Mouse (Mus musculus) urinary bladder, adult 18-20 months (tissue): ENCODE results near the gene Zfp759.
"Not testable (repeated sequence)": the region's sequence is repeated elsewhere in the genome, so short reads cannot be mapped to it uniquely, and the experiment has no call there.

ENCODE experiments used
- DNase-seq, 2 experiments: peaks; one replicate each; pipeline ENCODE4 v3.0.0; 2022; ENCODE audit warnings: low spot score in 2 of 2, mixed read lengths in 2 of 2

Zfp759 gene

DNA sequence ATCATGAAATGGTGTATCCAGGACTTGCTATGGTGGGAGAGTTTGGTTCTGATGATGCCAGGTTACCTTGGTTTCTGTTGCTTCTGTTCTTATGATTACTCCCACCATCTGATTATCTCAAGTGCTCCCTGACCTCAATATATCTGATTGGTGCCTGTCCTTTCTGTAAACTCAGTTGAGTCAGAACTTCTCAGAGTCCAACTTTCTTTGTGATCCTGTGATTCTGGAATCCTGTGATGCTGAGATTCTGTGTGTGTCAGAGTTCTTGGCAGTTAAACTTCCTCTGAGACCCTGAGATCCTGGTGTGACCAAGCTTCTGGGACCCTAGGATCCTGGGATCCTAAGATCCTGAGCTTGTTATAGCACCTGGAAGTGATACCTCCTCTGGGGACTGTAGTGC is at the start of gene Zfp759:
Gene Zfp759, plus strand, starts transcription at position 301 of the 400 bp plus-strand sequence.
- DNase-seq, result not testable (repeated sequence)

DNA sequence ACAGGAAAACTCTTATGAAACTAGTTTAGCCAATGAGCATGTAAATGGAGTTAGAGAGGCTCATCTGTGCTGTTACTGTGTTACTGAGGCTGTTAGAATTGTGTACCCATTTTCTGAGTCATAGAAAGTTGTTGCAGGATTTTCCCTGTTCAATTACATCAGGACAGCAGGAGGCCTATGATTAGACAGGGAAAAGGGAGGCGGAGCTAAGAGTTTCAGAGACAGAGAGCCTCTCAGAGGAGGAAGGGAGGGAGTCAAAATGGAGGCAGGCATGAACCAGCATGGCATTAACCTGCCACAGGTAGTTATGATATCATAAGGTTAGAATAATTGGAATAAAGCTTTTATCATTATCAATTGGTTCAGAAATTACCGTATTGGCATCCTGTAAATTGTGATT is 48.7 kb upstream of the Zfp759 start:
- DNase-seq, result no peak

DNA sequence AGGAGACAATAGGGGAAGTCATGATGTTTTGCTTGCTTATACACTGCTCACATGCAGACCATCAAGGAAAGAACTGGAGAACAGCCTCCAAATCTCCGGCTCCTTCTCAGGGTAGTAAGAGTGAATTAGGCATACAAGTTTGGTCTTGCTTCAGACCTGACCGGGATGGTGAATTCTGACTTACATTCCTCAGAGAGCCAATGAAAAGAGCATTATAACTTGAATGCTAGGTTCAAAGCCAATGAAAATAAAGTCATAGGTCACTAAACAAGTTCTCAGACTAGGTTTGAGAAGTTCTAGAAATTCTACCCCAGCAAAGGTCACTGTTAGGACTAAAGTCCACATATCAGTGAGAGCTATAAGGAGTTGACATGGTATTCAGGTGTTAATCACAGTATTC is 44.2 kb upstream of the Zfp759 start:
- no peak for DNase-seq

DNA sequence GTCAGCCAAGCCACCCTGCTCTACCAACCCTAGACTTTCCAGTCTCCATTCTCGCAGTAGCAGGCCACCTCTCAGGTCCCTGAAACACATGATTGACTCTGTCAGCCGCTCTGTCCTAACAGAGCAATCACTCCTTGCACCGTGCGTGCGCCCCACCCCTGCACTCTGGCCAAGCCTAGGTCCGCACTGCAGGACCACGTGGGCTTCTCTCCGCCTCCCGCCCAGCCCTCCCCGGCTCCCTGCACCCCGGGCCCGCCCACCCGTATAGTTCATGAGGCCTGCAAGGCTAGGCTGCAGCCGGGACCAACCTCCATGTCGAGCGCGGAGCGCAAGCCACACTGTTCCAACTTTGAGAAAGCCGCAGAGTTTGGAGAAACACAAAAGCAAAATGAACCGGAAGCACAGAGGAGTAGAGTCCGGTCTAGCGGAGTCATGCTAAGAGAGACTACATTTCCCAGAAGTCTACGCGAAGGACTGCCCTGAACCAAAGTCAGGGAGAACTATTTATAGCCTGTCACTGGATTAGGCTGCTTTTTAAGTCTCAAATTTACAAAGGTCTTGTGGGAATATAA is 40.2 kb upstream of the Zfp759 start:
- peak; percentile 73 to 74 for DNase-seq

DNA sequence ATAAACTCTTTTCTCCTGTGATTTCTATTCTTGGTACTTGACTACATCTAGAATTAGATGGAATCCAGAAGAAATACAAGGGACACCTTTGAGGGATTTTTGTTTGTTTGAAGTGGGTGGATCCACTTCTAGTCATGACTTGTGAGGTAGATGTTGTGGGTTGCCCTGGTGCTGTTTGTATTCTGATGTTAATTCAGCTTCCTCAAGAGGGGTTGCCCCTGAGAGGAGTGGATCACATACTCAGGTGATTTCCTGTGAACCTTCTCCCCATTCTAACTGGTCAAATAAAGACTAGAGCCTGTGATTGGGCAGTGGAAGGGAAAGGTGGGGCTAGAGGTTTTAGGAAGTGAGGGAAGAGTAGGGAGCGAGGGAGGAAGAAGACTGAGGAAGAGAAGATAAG is 39.5 kb upstream of the Zfp759 start:
- DNase-seq, result no peak

DNA sequence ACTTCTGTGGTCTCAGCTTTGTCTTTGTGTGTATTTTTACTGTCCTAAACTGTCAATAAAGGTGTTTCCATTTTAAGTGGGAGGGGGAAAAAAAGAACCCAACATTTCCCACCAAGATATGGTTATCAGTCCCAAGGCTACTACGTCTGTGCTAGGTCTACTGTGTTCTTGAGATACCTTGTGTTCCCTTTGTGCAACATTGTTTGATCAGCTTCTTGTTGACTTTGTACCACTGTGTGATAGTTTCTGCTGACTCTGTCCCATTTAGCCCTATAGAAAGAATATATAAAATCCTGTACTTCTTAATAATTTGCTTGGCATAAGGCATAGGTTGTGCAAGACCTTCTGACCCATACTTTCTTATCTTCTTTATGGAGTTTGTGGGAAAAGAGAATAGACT is 31.3 kb upstream of the Zfp759 start:
- no peak for DNase-seq

DNA sequence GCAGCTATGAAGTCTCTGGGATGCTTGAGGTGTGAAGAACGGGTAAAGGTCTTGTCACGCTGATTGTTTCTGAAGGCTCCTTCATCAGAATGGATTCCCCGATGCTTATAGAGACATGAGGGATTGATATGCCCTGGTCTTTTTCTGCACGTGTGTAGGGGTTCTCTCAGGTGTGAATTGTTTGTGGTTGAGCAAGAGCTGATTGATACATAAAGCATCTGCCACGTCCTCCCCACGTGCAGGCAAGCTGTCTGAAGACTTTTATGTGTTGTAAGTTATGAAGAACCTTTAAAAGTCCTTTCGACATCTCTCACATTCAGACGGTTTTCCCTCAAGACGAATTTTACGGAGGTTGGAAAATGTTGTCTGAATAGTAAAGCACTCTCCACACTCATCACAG is 23.6 kb upstream of the Zfp759 start, which contains the start of gene Zfp708:
Gene Zfp708, minus strand, starts transcription at position 101 of the 400 bp plus-strand sequence.
- DNase-seq, result no peak

DNA sequence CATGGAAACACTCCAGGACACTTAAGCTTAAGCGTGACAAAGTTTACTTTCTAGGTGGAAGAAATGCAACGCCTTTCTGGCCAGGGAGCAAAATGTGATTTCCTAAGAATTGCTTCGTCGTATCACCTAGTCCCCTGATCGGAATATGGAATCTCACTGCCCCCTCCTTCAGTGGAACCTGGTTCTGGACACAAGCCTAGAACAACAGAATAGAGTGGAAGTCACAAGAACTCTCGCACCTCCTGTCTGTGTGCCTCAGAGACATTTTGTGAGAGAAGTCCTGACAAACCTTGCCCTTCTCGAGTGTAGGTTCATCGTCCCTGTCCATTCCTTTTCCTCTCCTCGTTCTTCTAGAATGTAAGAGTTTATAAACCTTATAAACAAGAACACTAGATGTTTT is 13.8 kb upstream of the Zfp759 start:
- no peak for DNase-seq

DNA sequence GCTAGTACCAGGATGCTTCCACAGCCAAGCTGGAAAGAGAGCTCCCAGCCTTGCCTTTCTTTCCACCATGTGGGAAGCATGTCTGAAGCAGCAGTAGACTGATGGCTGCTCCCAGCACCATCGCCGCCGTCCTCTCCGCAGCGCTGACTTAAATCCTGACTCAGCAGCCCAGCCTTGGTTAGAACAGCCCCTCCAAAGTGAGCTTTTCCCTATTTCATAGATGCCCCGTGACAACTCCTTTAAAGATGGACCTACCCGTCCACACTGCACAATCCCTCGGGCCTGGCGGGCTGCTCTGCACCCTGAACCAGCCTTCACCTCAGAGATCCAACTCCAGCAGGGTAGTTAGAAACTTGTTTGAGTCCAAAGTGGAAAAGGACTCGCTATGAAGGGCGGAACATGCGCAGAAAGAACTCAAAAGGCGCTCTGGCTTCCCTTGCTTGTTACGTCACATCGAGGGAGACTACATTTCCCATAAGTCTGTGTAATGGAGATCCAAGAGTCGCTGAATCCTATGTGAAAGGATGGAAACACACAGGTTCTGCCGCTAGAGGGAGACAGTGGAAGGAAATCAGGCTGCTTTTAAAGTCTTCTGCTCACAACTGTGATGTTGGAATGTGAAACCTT is 13.2 kb upstream of the Zfp759 start, which contains the start of gene Gm28557:
Gene Gm28557, minus strand, starts transcription at position 411 of the 627 bp plus-strand sequence.
- peak; percentile 77 to 86 for DNase-seq

DNA sequence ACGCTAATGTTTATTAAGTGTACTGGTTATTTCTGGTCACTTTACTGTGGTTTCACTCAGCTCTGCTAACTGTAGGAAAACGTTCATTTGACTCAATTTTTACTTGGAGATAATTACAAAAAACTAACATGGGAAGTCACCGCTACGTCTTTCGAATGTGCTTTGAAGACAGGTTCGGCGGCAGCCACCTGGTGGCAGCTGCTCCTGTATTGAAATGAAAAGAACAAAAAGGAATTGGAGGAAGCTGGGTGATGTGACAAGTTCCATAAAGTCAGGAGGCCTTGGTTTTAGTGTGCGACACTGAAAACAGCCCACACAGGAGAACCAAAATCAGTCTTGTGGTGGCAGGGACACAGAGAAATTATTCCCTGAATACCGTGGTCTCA is 12.6 kb upstream of the Zfp759 start:
- peak in 1 of 2 experiments; percentile 20 for DNase-seq

DNA sequence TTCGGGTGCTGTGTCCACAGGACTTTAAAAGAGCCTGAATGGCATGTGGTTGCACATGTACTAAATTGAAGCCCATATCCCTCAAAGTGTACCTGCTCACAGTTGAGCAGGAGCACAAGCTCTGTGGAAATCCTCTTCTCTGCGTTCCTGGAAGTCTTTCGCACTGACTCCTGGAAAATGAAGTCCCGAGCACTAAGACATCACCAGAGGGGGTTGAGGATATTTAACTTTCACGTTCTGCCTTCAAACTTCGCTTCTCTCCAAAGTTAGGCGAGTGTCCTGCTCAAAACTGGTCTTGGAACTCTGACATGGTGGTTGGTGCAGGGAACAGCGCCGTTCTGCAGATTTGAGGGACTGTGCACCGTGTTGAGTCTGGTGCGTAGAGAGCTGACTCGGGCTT is 9.4 kb upstream of the Zfp759 start:
- DNase-seq, result no peak

DNA sequence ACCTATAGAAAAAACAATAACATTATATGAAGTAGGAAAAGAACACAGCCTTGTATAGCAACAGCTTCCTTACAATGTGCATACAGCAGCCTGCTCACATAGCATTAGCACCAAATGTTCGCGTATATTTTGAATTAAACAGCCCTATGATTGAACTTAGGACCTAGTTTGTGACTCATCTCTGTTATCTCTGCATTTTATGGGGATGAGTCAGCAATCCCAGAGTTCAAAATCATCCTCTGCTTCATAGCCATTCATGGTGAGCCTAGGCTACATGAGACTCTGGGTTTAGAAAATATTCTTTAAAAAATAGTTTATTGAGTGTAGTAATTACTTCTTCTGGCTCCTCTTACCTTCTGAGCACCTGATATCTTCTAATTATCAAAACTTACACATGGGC is 8.2 kb upstream of the Zfp759 start:
- no peak for DNase-seq

DNA sequence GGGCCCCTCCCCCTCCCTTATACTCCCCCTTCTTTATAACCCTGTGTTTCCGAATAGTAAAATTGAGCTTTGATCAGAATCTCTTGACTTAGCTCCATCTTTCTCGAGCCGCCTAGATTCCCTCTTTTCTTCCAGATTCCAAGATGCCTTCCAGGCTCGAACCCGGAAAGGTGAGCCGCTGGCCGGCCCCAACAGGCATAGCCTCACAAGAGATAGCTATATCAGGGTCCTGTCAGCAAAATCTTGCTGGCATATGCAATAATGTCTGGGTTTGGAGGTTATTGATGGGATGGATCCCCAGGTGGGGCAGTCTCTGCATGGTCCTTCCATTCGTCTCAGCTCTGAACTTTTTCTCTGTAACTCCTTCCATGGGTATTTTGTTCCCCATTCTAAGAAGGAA is 5.3 kb upstream of the Zfp759 start, which contains the start of gene Rslcan18:
Gene Rslcan18, minus strand, starts transcription at position 101 of the 400 bp plus-strand sequence.
- not testable (repeated sequence) for DNase-seq

DNA sequence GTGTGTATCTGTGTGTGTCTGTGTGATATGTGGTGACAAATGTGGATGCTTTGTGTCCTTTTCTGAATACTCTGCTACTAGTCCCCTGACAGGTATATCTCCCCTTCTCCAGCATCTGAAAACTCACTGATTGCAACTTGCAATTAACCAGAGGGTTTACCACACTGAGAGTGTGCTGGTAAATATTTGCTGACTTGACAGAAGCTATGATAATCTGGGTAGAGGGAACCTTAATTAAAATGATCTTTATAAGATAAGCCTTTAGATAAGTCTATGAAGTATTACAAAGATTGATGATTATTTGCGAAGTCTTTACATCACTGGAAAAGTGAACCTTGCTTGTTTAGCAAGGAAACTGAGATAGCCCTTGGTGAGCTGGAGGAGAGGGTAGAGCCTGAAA is 3.0 kb downstream of the Zfp759 start:
- DNase-seq, result no peak

DNA sequence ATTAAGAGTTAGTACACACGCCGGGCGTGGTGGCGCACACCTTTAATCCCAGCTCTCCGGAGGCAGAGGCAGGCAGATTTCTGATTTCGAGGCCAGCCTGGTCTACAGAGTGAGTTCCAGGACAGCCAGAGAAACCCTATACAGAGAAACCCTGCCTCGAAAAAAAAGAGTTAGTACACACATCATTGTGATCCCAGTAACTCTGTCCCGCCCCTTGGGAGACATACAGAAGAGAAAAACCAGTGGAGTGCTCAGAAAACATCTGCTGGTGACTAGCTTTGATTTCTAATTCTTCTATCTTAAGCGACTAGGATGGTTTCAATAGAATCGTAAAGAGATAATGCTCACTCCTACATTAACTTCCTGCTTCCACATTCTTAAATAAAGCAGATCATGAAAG is 6.0 kb downstream of the Zfp759 start:
- DNase-seq, result not testable (repeated sequence)

DNA sequence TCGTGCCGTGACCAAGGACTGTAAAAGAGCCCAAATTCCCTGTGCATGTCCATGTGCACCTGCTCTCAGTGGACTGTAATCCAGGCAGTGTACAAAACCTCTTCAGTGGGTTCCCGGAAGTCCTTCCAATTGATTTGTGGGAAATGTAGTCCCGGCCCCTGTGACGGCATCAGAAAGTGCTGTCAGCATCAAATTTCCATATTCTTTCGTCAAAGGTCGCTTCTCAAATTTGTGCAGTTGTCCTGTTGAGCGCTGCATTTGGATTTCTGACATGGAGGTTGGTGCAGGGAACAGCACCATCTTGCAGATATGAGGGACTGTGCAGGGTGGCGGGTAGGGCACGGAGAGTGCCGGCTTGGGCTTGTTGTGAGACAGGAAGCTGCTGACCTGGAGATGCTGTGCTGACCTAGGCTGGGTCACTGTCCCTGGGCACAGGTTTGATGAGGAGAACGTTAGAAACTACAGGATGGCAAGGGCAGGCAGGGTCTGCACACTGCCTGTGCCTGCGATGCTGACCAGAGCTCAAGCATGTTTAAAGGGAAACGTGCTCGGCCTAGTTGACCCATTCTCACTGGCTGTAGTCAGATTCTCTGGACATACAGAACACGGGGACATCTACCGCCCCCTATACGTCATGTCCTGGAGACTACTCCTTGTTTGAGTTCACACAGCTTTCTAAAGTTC is 6.7 kb downstream of the Zfp759 start:
- DNase-seq, result peak; percentile 71 to 77

DNA sequence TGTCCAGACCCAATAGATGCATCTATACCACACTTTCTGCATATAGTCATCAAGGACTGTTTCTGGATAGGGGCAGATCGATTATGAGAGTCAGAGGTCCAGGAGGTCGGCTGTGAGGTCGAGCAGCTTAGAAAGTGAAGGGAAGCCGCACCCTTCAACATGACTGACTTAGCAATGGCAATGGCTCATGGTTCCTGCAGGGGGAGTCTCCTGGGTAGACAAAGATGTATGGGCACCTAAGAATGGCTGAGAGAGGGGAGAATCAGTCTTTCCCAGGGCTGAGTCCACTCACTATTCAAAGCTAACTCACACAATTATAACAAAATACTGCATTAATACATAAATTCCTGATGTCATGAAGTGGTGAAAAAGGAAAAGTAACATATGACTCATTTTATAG is 44.7 kb downstream of the Zfp759 start:
- not testable (repeated sequence) for DNase-seq

DNA sequence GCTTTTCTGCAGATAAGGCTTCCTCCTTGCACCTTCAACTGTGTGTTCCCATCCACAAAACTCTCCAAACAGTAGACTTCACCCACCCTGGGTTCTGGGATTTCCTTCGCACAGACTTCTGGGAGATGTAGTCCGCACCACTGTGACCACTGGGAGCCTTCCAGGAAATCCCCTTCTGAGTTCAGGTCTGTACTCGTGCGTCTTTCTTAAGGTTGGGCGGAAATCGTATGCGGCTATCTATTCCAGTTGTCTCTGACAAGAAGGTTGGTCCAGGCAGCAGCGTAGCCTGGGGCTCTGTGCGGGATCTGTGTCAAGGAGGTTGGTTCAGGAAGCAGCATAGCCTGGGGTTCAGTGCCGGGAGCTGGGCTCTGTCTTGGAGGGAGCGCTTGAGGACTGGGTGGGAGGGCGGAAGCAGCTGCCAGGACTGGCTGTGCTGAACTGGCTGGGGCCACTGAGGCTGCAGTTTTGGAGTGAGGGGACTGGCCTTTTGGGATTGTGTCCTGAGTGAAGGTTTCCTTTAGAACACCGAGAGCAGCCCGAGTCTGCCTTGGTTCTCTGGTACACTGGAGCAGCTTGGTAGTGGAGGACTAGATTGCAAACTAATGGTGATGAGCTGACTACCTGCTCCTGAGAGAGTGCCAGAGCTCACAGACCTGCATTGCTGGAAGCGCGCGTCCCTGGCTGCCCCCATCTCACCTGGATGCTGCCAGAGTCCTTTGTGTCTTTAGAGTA is 51.7 kb downstream of the Zfp759 start, which contains the start of gene Rsl1:
Gene Rsl1, plus strand, starts transcription at position 192 of the 732 bp plus-strand sequence.
- peak; percentile 73 to 77 for DNase-seq

DNA sequence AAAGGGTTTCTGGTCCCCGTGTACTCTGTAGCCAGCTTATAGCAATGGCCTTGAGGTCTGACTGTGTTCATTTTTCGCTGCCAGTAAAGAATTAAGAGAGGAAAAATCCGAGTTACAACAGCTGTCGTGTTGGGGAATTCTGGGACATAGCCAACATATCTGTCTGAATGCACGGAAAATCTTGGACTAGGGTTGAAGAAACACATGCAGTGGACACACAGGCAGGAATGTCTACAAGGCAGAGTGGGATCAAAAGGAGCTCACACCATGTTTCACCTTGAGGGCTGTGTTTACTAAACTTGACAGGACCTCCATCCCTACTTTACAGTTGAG is 52.2 kb downstream of the Zfp759 start:
- no peak for DNase-seq
